Mouse (Mus musculus) limb, embryonic 14.5 days (tissue): ENCODE data around the gene Gm20388. TPM values are rescaled to one million over a fixed set of nuclear protein-coding genes. Genes with fewer than 3 reads are reported as not detected.

Source experiments
- ATAC-seq: fragments of 200-750 bp; cut with Nextera tagmentation; 2 replicates; pipeline ENCODE4 v1.8.0; 2017; ENCODE audit warnings: low read depth, moderate number of reproducible peaks, moderate TSS enrichment; ENCODE audit not compliant: low FRiP score
- DNase-seq: peaks from one replicate; pipeline ENCODE4 v3.0.0-alpha.2; 2015; ENCODE audit warnings: low spot score
- H3K27ac ChIP-seq: fragments of 300-500 bp; sonication (generic); replicated peaks from 2 replicates; pipeline ENCODE4 v1.5.1; 2014; ENCODE audit warnings: low read depth, mild to moderate bottlenecking, low read length, moderate library complexity, mixed read lengths
- H3K27me3 ChIP-seq: fragments of 300-500 bp; sonication (generic); 2 replicates; pipeline ENCODE4 v1.6.1; 2014; ENCODE audit warnings: low read length, mixed read lengths; ENCODE audit not compliant: control insufficient read depth, insufficient read depth
- H3K36me3 ChIP-seq: fragments of 300-500 bp; sonication (generic); 2 replicates; pipeline ENCODE4 v1.6.1; 2014; ENCODE audit warnings: mild to moderate bottlenecking, low read length, moderate library complexity, mixed read lengths; ENCODE audit not compliant: control insufficient read depth, insufficient read depth
- H3K4me1 ChIP-seq: fragments of 300-500 bp; sonication (generic); 2 replicates; pipeline ENCODE4 v1.6.1; 2014; ENCODE audit warnings: antibody characterized with exemption, low read length, mixed read lengths; ENCODE audit not compliant: control insufficient read depth, insufficient read depth
- H3K4me2 ChIP-seq: fragments of 300-500 bp; sonication (generic); replicated peaks from 2 replicates; pipeline ENCODE4 v1.6.1; 2014; ENCODE audit warnings: low read depth, mild to moderate bottlenecking, low read length, moderate library complexity; ENCODE audit not compliant: severe bottlenecking
- H3K4me3 ChIP-seq: fragments of 300-500 bp; sonication (generic); replicated peaks from 2 replicates; pipeline ENCODE4 v1.5.1; 2014; ENCODE audit warnings: low read length
- H3K9ac ChIP-seq: fragments of 300-500 bp; sonication (generic); 2 replicates; pipeline ENCODE4 v1.6.1; 2014; ENCODE audit warnings: mild to moderate bottlenecking, low read depth, low read length, moderate library complexity; ENCODE audit not compliant: severe bottlenecking
- H3K9me3 ChIP-seq: fragments of 300-500 bp; sonication (generic); 2 replicates; pipeline ENCODE4 v1.6.1; 2016; ENCODE audit warnings: low read length; ENCODE audit not compliant: control insufficient read depth
- POLR2A ChIP-seq: fragments of 200-500 bp; IDR thresholded peaks from 2 replicates; pipeline ENCODE4 v1.8.0; 2012; ENCODE audit warnings: inconsistent platforms, mild to moderate bottlenecking, moderate library complexity, borderline replicate concordance; ENCODE audit not compliant: insufficient read depth, insufficient read length; ENCODE audit errors: extremely low read depth
- WGBS: fragments of 180-500 bp; shearing (Covaris S2); extraction: QIAGEN DNeasy Blood & Tissue Kit; methylation state at CpG from one replicate; pipeline ENCODE4 v1.1.7; 2014; 5-methylcytosine and 5-hydroxymethylcytosine counted together
- polyA plus RNA-seq, 2 experiments: library from polyadenylated mRNA; depleted of rRNA in 1 of 2; stranded (reverse) in 1 of 2; unstranded in 1 of 2; fragments of >200 nt; fragmentation: Nextera tagmentation in 1 of 2; extraction: Ambion mirVana in 1 of 2; gene quantifications; 2 replicates each; pipeline versions ENCODE4 v1.2.1 to v1.2.3; 2012 to 2014

Gm20388 gene
- polyA plus RNA-seq, 2 experiments, result 1.9 to 49.9 TPM

DNA sequence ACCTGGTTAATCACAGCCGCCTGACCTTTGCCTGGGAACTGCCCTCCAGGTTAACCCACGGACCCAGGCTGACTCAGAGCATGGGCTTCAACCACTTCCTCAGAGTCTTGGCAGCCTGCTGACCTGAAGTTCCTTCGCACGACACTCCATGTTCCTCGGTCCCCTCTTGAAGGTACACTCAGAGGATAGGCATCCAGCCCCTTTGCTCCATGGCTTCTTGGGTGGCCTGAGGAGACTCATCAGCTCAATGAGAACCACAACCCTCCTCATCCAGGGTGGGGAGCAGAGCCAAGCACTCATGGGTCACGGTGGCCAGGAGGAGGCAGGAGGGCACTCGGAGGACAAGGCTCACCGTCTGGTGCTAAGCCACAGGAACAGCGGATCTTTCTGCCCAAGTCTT is 1015.6 kb downstream of the Gm20388 start:
- TF ChIP-seq POLR2A, result no peak
- DNase-seq, result no peak
- no peaks in the 10 kb centered on the region for H3K9me3 ChIP-seq
- no peak overlapping the region for H3K4me2 ChIP-seq
- no peaks in the 10 kb centered on the region for H3K27me3 ChIP-seq
- H3K27ac ChIP-seq, result no peak overlapping the region
- H3K4me1 ChIP-seq, result no peaks in the 10 kb centered on the region
- H3K4me3 ChIP-seq, result no peak overlapping the region
- no peaks in the 10 kb centered on the region for H3K36me3 ChIP-seq
- H3K9ac ChIP-seq, result no peak overlapping the region
- no peak for ATAC-seq
- 86% methylated on average over 9 of the region's 9 CpGs for WGBS

DNA sequence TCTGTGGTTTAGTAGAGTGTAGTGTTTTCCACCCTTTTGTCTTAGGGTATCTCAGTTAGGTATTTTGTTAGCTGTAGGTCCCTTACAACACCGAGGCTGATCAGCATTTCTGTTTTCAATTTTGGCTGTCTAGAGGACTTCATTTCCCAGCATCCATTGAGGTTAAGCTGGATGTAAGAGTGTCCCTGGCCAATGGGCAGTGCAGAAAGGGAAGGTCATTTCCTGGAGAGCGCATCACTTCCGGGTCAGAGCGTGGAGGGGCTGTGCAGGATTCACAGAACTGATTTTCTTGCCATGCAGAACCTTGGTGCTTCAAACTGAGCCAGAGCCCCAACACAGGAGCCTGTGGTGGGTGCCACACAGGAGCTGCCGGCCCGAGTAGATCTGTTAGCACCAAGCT is 1017.4 kb downstream of the Gm20388 start:
- Histone ChIP-seq H3K36me3 (no peaks in the 10 kb centered on the region), H3K4me3 (no peak overlapping the region), H3K9me3 (no peaks in the 10 kb centered on the region), H3K9ac (no peak overlapping the region), H3K4me2 (no peak overlapping the region), H3K4me1 (no peaks in the 10 kb centered on the region), H3K27me3 (no peaks in the 10 kb centered on the region), H3K27ac (no peak overlapping the region)
- TF ChIP-seq POLR2A, result no peak
- DNase-seq, result no peak
- WGBS, result 70% methylated on average over 6 of the region's 6 CpGs
- ATAC-seq, result no peak

DNA sequence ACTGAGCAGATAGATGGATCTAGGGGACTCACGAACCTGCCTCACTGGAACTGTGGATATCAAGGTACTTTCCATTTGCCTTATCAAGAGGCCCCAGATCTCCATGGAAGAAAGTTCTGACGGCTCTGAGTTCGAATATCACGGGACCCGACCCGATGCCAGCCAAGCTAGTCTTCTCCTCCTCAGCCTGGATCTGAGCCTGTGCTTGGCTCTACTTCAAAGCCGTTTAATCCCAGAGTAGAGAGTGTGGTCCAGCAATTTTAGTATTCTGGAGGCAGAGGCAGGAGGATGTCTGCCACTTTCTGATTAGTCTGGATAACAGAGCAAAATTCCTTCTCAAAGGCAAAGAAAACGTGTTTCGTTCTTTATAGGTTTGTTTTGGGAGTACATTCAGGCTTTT is 1024.0 kb downstream of the Gm20388 start:
- WGBS, result 88% methylated on average over 9 of the region's 9 CpGs
- H3K4me2 ChIP-seq, result no peak overlapping the region
- no peak overlapping the region for H3K27ac ChIP-seq
- no peaks in the 10 kb centered on the region for H3K36me3 ChIP-seq
- DNase-seq, result no peak
- H3K27me3 ChIP-seq, result peaks cover 17% of the 10 kb centered on the region; the same call in 1 of the 2 replicates
- TF ChIP-seq POLR2A, result no peak
- no peaks in the 10 kb centered on the region for H3K9me3 ChIP-seq
- H3K9ac ChIP-seq, result no peak overlapping the region
- no peak overlapping the region for H3K4me3 ChIP-seq
- ATAC-seq, result no peak
- H3K4me1 ChIP-seq, result no peaks in the 10 kb centered on the region

GRCm38 (mm10) chr8:120936685-120937084 is 1026.0 kb downstream of the Gm20388 start:
- no peak for TF ChIP-seq POLR2A
- no peaks in the 10 kb centered on the region for H3K4me1 ChIP-seq
- no peak overlapping the region for H3K4me3 ChIP-seq
- H3K36me3 ChIP-seq, result no peaks in the 10 kb centered on the region
- no peaks in the 10 kb centered on the region for H3K9me3 ChIP-seq
- H3K9ac ChIP-seq, result no peak overlapping the region
- ATAC-seq (no peak), DNase-seq (no peak)
- no peak overlapping the region for H3K27ac ChIP-seq
- peaks cover 17% of the 10 kb centered on the region; the same call in 1 of the 2 replicates for H3K27me3 ChIP-seq
- H3K4me2 ChIP-seq, result no peak overlapping the region
- WGBS, result 41% methylated on average over 10 of the region's 10 CpGs

DNA sequence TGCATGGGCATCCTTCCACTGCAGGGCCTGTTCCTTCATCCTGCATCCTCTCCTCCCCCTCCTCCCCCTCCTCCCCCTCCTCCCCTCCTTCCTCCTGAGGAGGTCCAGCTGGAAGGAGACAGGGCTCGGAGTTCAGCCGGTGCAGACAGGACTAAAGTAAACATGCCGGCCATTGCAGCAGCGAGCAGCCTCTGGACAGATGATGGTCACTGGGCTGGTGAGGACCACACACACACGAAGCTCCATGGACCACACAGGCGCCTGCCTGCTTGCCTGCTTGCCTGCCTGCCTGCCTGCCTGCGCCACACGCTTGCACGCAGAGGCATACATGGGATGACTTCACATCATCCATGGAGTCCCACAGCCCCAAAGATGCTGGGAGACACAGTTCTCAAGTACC is 1026.8 kb downstream of the Gm20388 start:
- DNase-seq, result no peak
- no peaks in the 10 kb centered on the region for H3K4me1 ChIP-seq
- 35% methylated on average over 6 of the region's 9 CpGs for WGBS
- H3K4me2 ChIP-seq, result no peak overlapping the region
- no peak for ATAC-seq
- H3K9me3 ChIP-seq, result no peaks in the 10 kb centered on the region
- no peak overlapping the region for H3K4me3 ChIP-seq
- H3K27me3 ChIP-seq, result peaks cover 17% of the 10 kb centered on the region; the same call in 1 of the 2 replicates
- TF ChIP-seq POLR2A, result no peak
- H3K36me3 ChIP-seq, result no peaks in the 10 kb centered on the region
- no peak overlapping the region for H3K9ac ChIP-seq
- H3K27ac ChIP-seq, result no peak overlapping the region

DNA sequence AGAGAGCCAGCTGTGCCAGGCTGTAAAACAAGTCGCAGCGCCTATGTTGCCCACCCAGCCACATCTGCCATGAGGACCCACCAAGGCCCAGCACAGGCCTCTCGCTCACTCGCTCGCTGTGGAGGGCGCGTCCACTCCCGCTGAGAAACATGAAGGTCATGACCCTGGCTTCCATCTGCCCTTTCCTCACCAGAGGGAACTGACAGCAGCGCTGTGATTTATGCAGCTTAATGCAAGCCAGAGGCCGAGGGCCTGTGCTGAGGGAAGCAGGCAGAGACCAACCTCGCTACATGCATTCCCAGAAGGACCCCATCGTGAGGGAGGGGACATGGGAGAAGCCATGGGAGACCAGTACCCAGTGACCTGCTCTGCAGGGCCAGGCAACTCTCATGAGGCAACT is 1029.6 kb downstream of the Gm20388 start:
- ATAC-seq (no peak), DNase-seq (no peak)
- peaks cover 17% of the 10 kb centered on the region; the same call in 1 of the 2 replicates for H3K27me3 ChIP-seq

More for the DNA sequence above, 1029.6 kb downstream of the Gm20388 start:
- no peak for TF ChIP-seq POLR2A
- Histone ChIP-seq H3K9me3 (no peaks in the 10 kb centered on the region), H3K36me3 (no peaks in the 10 kb centered on the region), H3K9ac (no peak overlapping the region), H3K4me2 (no peak overlapping the region), H3K4me3 (no peak overlapping the region), H3K27ac (no peak overlapping the region), H3K4me1 (no peaks in the 10 kb centered on the region)
- WGBS, result 15% methylated on average over 12 of the region's 12 CpGs
